Mouse (Mus musculus): ENCODE measurements around the gene Samhd1.

The Samhd1 gene

DNA sequence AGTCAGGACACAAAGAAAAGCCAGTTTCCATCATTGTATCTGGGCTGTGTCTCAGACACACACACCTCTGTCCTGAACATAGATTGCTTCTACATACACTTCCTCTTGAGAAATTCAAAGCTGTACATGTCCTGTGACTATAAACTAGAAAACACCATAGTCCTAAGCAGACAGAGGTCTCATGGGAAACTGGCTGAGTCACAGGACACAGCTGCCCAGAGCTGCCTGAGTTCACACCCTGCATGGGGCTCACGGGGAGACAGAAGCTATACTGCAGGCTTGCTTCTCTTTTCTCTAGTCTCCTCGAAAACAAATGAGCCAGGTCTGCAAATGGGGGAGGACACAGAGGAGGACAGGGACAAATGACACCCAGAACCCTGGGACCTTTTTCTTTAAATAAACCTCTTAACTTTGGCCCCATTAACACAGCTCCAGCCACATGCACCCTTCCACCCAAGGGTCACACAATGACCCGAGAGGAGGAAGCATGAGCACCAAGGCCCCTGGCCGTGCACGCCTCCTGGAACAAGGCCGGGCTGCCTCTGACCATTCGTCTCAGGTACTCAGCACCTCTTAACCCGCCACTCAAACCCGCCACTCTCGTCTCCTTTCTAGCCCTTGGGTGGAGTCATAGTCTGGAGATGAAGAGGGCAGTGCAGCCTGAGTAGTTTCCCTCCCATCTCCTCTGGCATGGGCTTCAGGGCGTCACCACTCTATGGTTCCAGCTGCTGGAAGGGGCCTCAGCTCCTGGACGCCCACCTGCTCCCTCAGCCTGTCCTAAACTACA is 35.3 kb downstream of the Samhd1 start:
- DNase-seq (ENCODE audit: low spot score): no peak

DNA sequence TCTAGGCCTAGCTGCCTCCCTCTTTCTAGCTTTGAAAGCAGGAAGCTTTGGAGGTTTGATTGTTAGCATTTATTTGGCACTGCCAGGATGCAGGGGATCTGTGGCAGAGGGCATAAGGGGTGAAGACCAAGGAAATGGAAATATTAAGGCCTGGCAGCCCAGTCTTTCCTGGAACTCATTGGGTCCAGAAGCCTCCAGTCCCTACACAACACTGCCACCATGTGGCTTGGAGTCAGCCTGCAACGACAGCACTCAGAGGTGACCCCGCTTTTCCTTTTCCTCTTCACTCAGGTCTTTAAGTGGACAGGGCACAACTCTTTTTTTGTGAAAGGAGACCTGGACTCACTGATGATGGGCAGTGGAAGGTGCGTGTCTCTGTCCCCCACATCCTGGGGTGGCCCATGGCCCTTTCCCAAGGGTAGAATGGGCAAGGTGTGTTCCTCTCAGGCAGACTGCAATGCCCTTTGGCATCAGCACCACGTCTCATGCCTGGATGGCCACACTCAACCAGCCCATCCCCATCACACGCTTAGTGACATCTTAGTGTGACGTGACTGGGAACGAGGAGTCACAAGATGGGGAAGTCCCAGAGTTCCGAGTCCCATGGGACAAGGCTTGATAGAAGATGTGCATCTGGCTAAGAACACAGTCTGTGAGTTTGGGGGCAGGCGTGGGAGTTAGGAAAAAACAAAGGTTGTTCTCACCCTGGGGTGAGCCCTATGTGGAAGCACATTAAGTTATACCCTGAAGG is 39.9 kb downstream of the Samhd1 start:
- peak; percentile 86 for DNase-seq (ENCODE audit: low spot score)

DNA sequence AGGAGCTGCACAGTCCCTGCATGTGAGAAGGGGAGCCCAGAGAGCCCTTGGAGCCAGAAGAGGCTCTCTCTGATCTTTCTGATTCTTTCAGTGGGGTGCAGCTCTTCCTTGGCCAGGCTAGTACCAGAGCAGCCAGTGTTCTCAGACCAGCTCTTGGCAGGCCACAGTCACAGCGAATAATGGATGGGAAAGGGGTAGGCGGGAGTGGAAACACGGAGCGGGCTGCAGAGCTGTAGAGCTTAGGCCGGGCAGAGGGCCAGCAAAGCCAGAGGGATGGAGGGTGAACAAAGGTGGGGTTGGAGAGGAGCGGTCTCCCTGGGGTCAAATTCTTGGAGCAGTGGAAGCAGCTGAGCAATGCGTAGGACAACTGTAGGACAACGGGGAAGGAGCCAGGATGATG is 43.0 kb downstream of the Samhd1 start:
- no peak for DNase-seq (ENCODE audit: low spot score)

DNA sequence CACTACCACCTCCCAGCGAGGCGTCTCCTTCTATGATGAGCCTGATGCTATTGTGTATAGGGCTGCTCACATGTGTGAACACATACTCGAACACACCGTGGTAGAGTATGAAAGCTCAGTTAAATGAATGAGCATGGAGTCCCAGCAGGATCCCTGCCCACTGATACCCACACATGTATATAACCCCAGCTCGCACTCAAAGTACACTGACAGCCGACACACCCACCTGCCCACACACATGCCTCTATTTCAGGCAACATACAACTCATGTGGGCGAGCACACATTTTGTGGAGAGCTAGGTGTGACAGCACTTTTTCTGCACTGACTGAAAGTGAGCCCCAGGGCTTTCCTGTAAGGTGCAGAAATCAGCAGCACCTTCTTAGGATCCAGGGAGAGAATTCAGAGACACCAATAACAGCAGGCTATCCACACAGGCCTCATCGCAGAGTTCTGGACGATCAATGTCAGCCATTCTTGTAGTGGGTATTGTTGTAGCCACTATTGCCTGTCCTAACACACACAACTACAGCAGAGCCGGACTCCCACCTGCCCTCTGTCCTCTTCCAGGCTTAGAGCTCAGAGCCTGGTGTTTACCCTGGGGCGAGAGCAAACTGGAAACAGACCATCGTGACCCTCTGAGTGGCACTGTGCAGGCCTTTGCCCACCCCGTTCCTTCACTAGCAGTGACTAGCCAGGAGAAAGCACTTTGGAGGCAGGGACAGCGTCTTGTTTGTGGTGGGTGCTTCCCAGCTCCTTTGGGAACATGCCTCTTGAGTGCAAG is 47.3 kb downstream of the Samhd1 start:
- no peak for DNase-seq (ENCODE audit: low spot score)

DNA sequence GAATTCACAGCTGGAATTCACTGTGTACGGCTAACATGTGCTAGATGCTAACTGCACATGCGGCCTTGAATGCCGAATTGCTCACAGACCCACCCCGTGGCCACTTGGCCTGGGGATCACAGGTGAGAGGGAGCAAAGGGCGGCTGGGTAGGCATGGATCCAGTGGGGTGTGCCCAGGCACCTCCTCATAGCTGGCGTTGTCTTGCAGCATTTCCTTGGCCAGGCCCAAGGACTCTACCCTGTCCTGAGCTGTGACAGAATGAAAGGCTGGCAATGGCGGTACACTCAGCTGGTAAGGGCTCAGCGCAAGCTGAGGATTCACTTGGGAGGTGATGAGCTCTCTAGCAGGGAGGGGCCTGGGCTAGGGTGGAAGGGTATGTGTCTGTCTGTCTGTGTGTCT is 48.3 kb downstream of the Samhd1 start, which contains the start of gene Tldc2:
TSS of gene Tldc2 (plus strand) at position 260 of the 400 bp plus-strand sequence.
- no peak for DNase-seq (ENCODE audit: low spot score)

DNA sequence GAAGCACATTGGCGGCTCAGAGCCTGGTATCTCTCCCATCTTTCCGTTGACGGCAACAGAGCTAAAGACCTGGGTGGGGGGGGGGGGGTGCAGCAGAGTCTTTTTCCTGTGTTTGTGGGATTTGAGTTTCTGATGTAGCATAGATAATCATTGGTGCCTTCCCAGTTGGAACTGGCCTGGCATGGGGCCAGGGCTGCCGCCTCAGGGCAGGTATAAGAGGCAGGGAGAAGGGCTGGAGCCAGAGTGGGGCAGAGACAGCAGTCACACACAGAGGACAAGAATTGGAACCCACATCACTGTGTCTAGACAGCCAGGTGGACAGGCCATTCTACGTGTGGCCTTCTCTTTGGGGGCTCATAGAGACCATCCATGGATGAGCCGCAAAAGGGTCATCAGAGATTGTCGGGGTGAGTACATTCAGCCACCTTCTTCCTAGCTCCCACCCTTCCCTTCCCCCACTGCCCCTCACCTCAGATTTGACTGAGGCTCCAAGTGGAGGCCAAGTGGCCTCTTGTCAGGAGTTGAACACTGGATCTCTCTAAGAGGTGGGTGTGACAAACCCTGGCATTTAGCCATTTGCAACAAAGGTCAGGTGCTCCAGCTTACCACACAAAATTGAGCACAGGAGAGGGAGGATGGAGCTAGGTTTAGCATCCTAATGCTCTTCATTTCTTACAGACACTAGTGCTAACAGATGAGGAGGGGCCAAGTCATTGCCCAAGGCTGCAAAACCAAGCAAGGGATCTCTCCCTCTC is 50.1 kb downstream of the Samhd1 start:
- no peak for DNase-seq (ENCODE audit: low spot score)

DNA sequence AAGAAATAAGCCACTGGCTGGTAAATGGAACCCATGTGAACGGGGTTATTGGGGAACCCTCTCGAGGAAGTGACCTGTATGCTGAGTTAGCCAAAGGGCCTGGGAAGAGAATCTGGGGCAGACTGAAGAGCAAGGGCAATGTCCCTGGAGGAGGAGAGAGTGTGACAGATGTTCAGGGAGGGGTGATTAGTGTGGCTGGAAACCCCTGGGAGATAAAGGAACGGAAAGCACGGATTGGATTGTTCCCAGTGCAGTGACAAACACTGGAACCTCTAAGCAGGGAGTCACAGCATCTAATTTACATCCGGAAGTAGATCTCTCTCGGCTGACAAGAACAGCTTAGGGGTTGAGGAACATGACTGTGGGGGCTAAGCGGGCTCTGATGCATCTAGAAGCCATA is 53.1 kb downstream of the Samhd1 start:
- DNase-seq (ENCODE audit: low spot score): peak; percentile 53

DNA sequence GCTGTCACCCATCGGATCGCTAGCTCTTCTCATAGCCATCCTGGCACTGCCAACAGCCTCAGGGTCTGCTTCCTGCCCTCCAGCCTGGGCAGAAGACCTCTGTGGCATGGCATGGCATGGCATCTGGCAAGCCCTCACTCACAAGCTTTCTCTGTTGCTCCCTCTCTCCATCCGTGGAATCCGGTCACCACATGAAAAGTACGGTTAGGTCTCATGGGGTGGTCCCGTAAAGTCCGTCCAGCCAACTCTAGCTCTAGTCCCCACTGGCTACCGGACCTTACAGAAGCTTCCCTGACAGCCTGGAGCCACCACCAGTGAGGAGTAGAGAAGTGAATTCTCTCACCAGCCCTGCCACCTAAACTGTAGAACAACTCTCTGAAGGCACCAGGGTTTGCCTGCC is 53.7 kb downstream of the Samhd1 start:
- DNase-seq (ENCODE audit: low spot score): no peak

DNA sequence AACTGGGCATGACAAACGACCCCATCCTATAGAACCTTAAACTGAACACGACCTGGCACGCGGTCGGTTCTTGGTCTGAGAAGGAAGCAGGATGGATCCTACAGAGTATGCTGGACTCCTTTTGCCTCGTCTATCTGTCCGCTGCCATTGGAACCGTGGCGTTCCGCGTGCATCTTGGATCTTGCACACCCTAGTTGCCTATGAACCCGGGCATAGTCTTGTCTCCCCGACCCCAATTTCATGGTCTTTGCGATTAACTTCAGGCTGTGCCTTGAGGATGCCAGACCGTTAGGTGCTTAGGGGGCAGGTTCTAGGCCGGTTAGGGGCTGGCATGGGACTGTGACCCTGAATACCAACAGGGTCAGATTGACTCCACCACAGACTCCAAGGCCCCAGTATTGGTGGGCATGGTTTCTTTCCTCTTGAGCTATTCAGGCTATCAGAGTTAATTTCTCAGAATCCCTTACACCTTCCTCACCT is 55.3 kb downstream of the Samhd1 start:
- DNase-seq (ENCODE audit: low spot score): no peak

DNA sequence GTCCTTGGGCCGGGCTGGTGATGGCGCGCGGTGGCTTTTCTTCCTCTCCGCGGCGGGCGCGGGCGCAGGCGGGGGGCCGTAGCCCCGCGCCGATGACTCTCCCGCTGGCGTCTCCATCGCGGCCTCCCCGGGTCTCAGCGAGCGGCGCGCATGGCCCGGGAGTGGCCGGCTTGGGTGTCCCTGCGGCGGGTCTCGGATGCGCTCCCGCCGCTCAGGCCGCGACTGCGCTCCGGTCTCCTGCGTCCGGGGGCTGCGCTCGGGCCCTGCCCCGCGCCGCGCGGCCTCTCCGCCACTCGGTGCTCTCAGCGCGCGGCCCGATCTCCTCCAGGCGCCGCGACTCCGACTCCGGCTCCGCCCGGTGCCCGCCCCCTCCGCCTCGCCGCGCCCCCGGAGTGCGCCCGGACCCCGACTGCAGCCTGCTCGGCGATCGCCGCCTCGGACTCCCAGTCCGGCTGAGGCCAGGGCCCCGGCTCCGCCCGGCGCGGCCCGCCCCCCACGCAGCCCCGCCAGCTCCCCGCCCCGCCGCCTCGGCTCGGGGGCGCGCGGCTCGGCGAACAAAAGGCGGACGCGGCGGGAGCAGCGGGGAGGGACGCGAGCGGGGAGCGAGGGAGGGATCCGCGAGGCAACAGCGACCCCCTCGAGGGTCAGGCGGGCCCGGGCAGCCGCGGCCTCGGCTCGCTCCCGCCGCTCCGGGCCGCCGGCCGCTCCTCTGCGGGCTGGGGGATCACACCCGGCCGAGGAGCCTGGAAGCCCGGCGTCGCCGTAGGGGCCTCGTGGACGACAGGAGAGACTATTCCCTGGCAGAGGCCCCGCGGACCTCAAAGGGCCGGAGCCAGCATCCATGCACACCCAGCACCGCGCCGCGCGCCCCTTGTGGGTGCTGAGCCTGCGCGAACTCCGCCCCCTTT is 56.0 kb downstream of the Samhd1 start, which contains the start of gene Soga1:
TSS of gene Soga1 (minus strand) at position 462 of the 908 bp plus-strand sequence.
- peak; percentile 85 for DNase-seq (ENCODE audit: low spot score)

DNA sequence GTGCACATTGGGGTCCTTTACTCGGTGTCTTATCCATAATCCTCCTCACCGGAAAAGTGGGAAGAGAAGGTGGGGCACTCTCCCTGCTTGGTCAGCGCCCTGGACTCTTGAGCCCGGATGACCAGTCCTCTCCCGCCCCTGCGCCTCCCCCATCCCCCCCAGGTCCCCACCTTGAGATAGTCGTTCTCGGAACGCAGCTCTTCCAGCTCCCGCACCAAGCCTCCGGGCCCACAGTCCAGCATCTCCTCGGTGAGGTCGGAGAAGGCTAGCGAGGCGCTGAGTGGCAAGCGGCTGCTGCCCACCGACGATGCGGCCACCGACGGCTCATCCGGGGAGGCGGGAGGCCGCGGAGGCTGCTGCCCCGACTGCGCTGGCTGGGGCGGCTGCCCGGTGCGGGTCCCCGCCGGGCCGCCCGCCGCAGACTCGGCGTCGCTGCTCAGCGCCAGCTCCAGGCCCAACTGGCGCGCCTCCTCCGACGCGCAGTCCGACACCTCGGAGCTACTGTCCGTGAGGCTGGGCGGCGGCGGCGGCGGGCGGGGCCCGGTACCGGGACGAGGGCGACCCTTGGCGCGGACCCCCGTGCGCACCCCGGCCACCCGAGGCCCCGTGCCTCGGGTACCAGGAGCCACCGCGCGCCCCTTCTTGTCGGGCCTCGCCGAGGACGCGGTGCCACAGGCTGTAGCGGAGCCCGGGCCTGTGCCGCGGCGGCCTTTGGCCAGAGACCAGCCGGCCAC is 56.8 kb downstream of the Samhd1 start:
- DNase-seq (ENCODE audit: low spot score): no peak

DNA sequence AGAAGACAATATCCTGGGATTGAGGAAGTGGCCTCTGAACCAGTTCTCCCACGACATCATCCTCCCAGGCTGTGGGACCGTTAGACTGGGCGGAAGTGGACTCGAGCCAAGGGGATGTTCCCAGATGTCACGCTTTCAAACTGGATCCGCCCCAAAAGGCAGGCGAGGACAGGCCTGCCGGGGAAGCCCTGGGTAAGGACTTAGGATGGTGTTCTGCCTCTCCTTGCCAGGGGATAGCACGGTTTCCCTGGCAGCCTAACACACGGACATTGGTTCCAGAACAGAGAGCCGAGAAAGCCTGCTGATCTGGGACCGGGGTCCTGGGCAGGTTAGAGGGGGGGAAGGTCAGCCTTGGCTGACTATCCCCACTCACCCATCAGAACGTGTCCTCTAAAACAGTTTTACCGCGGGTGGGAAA is 57.4 kb downstream of the Samhd1 start:
- DNase-seq (ENCODE audit: low spot score): peak; percentile 52

DNA sequence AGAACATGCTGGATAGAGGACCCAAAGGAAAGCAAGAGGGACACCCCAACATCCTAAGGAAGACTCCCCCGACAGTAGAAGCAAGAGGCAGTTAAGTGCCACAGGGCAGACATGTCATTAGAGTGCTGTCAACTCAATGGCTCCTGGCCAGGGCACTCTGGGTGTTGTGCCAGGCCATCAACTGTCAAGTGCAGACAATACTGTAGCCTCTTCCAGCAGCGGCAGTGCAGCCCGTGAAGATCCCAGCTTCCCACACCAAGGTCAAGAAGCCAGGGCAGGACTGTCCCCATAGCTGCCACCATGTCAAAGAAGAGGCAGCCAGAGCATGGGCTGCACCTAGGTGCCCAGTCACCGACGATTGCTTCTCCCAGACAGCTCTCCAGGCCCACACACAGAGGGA is 57.9 kb downstream of the Samhd1 start:
- no peak for DNase-seq (ENCODE audit: low spot score)

DNA sequence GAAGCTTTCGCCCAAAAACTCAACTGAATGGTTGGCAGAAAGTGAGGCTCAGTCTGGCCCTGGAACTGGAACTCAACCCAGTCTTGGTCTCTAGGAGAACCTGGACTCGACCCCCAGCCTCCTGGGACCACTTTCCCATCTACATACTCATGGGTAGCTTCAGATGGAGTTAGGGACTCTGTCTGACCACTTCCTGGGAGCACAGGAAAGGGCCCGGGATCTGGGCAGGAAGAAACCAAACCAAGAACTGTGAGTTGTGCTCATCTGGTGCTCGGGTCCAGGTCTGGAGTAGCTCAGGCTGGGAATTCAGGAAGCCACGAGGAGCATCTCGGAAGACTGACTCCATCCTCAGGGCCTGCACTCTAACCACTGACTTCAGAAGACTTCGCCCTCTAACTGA is 58.5 kb downstream of the Samhd1 start:
- no peak for DNase-seq (ENCODE audit: low spot score)

DNA sequence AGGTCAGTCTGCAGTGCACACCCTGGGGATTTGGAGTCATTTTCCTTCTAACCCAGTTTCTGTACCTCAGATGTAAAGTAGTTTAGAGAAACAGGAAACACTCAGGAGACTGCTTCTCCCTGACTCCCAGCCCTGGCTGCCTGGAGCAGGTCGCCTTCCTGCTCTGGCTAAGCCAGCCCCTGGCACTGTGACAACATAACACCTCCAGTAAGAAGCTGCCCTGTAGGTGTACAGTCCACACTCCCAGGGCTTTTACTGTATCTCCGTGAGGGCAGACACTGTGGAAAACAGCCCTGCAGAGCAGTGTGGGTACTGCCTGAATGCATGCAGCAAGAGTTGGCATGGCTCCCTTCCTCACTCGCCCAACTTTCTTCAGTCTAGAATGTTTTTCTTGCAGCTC is 59.4 kb downstream of the Samhd1 start:
- DNase-seq (ENCODE audit: low spot score): no peak

DNA sequence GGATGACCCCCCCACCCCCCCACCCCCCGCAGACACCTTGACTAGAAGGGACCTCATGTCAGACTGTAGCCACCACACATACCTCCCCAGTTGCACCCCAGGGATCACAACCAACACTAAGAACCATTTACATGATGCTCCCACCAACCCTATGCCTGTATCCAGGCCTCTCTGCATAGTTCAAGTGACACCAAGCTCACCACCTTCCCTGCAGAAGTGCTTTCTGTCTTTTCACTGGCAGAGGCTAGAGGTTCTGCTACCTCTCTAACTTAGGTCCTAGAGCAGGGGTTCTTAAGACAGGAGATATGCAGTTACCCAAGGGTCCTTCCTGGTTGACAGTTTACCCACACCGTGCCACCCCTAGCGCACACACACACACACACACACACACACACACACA is 59.8 kb downstream of the Samhd1 start:
- no peak for DNase-seq (ENCODE audit: low spot score)

DNA sequence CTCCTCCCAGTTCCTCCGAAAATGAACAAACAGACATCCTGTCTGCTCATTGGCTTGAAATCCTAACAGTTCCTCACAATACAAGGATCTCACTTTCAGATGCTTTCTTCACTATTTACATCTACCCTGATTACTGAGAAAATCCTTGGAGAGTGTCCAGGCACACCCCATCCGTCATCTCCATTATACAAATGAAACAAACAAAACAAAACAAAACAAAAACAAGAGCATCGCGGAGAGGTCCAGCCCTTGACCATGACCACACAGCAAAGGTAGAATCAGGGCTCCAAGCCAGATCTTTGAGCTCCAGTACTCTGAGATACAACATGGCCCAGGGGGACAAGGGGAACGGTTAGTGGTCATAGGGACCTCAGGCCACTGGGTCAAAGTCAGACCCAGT is 60.3 kb downstream of the Samhd1 start:
- DNase-seq (ENCODE audit: low spot score): no peak

DNA sequence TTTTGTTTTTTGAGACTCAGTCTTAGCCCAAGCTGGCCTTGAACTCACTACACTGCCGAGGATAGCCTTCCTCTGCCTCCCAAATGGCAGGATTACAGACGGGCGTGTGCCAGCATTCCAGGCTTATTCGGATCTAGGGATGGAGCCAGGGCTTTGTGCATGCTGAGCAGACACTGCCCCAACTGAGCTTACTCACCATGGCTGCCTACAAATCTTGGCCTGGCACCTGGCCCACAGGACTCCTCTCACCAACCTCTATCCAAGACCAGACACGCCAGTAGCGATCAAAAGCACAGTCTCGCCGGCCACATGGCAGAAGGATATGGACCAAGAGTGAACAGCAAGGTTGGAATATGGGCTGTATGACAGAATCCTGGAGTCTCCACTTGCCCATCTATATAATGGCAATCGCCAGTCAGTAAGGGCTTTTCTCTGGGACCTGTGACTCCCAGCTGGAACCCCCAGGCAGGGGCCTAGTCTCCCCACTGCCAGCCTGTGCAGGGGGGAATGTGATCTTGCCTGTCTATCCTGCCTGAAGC is 60.8 kb downstream of the Samhd1 start:
- DNase-seq (ENCODE audit: low spot score): no peak

DNA sequence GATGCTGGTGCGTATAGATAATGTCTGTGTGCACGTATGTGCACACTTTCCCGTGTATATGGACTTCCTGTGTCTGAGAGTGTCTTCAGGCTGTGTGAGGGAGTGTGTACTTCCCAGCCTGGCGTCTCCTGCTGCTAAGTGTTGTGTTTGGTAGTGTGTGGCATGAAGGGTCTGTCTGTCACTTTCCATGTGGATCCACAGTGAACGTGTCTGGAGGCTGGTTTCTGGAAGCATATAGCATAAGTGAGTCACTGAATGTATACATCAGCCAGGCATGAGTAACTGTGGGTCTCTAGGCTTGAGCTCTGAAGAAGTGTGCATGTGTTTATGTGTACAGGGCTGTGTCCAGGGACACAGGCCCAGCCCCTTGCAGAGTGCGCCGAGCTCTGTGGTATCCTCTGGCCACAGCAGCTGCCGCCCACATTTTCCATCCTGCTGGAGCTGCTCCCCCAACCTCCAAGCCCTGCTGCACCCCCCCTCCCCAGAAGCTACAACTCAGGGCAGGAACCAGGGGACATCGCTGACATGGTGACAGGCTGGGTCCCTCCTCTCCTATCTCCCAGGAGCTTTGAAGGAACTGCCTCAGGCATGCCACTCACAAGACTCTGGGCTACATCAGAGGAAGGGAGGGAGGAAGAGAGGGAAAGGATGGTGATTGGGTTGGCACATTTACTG is 61.5 kb downstream of the Samhd1 start:
- DNase-seq (ENCODE audit: low spot score): no peak
